Mouse (Mus musculus): ENCODE measurements at regions not wholly inside any gene's neighbourhood (a gene's known extent, or its start where the extent isn't known, plus 50 kb on each side); places are given as distances from the start of the nearest gene placed in this dataset.

DNA sequence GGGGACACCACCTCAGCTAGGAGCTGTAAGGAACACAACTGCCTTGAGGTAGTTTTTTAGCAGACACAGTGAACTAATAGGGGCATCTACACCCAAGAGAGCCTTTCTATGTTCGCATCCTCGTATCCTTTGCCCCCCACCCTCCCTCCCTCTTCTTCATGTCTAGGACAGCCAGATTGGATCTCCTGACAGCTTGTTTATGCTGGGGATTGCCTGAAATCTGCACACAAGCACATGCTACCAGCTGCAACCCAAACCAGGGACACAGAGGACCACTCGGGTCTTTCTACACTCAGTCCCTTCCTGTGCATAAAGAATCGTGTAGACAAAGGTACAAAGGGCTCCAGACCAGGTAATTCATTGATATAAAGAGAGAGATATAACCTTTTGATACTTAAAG, 159.3 kb downstream of the Gipc2 start:
- H3K9me3 ChIP-seq (ENCODE audit: control insufficient read depth, low read length) = no peaks in the 10 kb centered on the region
- no peak overlapping the region for H3K27ac ChIP-seq (ENCODE audit: low read depth, low read length)
- no peaks in the 10 kb centered on the region for H3K27me3 ChIP-seq (ENCODE audit: control insufficient read depth, insufficient read depth, low read length)
- no peaks in the 10 kb centered on the region for H3K36me3 ChIP-seq (ENCODE audit: control insufficient read depth, insufficient read depth, low read length)
- H3K4me1 ChIP-seq (replicated peaks; ENCODE audit: control insufficient read depth, insufficient read depth, low read length) = no peaks in the 10 kb centered on the region
- no peak for DNase-seq (ENCODE audit: low spot score)
- 85% methylated on average over 4 of the region's 4 CpGs for WGBS
- no peak overlapping the region for H3K4me2 ChIP-seq (ENCODE audit: low read depth, low read length, severe bottlenecking)
- no peak overlapping the region for H3K4me3 ChIP-seq (ENCODE audit: low read depth, low read length)
- no peak overlapping the region for H3K9ac ChIP-seq (ENCODE audit: low read length)
- no peak for ATAC-seq (replicated peaks; ENCODE audit: low FRiP score)

DNA sequence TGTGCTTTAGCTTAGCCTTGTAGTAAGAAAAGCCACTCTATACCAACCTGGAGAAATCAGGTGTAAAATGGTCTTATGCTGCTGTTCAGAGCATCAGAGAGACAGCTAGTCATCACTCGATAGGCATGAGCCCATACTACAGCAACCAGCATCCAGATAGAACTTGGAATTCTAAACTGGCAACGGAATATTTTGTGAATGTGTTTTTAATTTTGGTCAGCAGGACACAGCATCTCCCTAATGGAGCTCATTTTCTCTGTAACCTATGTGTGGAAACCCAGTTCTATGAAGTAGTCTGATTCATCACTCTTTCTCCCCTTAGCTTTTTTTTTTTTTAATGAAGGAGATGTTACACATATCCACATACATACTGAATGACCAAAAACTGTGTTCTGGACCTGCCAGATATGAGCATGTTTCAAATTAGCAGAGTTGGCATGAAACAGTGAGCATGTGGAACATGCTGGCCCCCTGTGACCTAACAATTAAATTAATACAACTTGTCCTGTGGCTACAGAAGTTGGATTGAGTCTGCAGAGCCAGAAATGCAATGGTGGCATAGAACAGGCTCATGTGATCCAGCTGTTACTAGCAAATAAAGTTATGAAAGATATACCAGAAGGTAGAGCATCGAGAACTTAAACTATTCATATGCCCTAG, 160.5 kb downstream of the Gipc2 start:
- 82% methylated on average over 3 of the region's 3 CpGs for WGBS
- no peaks in the 10 kb centered on the region for H3K27me3 ChIP-seq (ENCODE audit: control insufficient read depth, insufficient read depth, low read length)

DNA sequence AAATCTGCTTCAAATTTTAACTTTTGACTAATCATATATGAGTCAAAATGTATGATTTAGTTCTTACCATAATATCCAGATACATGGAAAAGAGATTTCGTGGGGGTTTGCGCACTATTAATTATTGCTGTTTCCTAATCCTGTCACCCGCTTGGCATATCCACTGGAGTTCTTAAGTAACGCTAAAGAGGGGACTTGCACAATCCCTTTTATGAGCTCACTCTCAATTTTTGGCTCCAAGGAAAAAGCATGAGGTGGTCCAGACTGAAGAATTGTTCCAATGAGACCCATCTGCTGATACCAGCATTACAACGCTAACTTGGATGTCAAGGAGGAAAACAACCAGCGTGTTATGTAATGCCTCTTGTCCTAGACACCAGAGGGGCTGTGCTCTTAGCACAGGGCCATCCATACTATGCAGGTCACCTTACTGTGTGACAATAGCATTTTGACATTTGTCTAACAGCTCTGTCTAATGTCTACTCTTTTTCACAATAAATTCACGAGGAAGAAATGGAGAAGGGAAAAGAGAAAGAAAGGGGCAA, 161.5 kb downstream of the Gipc2 start:
- Histone ChIP-seq H3K36me3 (ENCODE audit: control insufficient read depth, insufficient read depth, low read length) (no peaks in the 10 kb centered on the region), H3K9me3 (ENCODE audit: control insufficient read depth, low read length) (no peaks in the 10 kb centered on the region), H3K9ac (ENCODE audit: low read length) (no peak overlapping the region), H3K27me3 (ENCODE audit: control insufficient read depth, insufficient read depth, low read length) (no peaks in the 10 kb centered on the region), H3K4me1 (replicated peaks; ENCODE audit: control insufficient read depth, insufficient read depth, low read length) (no peaks in the 10 kb centered on the region), H3K4me2 (ENCODE audit: low read depth, low read length, severe bottlenecking) (no peak overlapping the region), H3K4me3 (ENCODE audit: low read depth, low read length) (no peak overlapping the region), H3K27ac (ENCODE audit: low read depth, low read length) (no peak overlapping the region)
- no peak for ATAC-seq (replicated peaks; ENCODE audit: low FRiP score)
- WGBS = 85% methylated on average over 7 of the region's 7 CpGs
- no peak for DNase-seq (ENCODE audit: low spot score)

More for the DNA sequence above, 160.5 kb downstream of the Gipc2 start:
- Histone ChIP-seq H3K4me2 (ENCODE audit: low read depth, low read length, severe bottlenecking) (no peak overlapping the region), H3K4me1 (replicated peaks; ENCODE audit: control insufficient read depth, insufficient read depth, low read length) (no peaks in the 10 kb centered on the region), H3K36me3 (ENCODE audit: control insufficient read depth, insufficient read depth, low read length) (no peaks in the 10 kb centered on the region), H3K9me3 (ENCODE audit: control insufficient read depth, low read length) (no peaks in the 10 kb centered on the region), H3K4me3 (ENCODE audit: low read depth, low read length) (no peak overlapping the region), H3K27ac (ENCODE audit: low read depth, low read length) (no peak overlapping the region), H3K9ac (ENCODE audit: low read length) (no peak overlapping the region)
- DNase-seq (ENCODE audit: low spot score) (no peak), ATAC-seq (replicated peaks; ENCODE audit: low FRiP score) (no peak)

DNA sequence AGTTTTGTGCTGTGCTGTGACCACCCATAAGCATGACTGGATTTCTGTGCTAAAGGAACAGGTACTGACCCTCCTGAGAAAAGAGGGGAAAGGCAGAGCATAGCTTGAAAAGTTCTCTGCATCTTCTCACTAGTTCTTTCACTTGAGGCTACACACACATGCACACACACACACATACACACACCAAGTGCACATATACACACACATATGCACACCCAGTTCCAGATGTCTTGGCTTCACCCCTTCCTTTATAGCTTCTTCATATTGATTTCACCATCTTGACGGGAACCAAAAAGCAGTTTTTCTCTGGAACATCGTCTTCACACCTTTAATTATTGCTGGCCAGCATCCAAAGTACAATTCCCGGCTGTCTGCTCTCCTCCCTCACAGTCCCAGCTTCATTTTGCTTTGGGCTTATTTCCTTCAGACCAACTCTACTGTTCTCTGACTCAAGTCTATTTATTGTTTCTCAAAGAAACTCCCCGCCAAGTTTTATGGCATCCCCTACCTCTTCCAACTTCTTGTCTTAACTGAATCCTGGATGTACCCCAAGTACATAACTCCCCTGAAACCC, 160.2 kb upstream of the Ptgfr start:
- no peak overlapping the region for H3K4me2 ChIP-seq (ENCODE audit: low read depth, low read length, severe bottlenecking)
- H3K4me3 ChIP-seq (ENCODE audit: low read depth, low read length) = no peak overlapping the region
- no peak overlapping the region for H3K27ac ChIP-seq (ENCODE audit: low read depth, low read length)
- DNase-seq (ENCODE audit: low spot score) (no peak), ATAC-seq (replicated peaks; ENCODE audit: low FRiP score) (no peak)
- H3K9me3 ChIP-seq (ENCODE audit: control insufficient read depth, low read length) = no peaks in the 10 kb centered on the region
- H3K36me3 ChIP-seq (ENCODE audit: control insufficient read depth, insufficient read depth, low read length) = no peaks in the 10 kb centered on the region
- H3K9ac ChIP-seq (ENCODE audit: low read length) = no peak overlapping the region
- H3K4me1 ChIP-seq (replicated peaks; ENCODE audit: control insufficient read depth, insufficient read depth, low read length) = no peaks in the 10 kb centered on the region
- WGBS = 87% methylated on average over 4 of the region's 4 CpGs
- no peaks in the 10 kb centered on the region for H3K27me3 ChIP-seq (ENCODE audit: control insufficient read depth, insufficient read depth, low read length)

DNA sequence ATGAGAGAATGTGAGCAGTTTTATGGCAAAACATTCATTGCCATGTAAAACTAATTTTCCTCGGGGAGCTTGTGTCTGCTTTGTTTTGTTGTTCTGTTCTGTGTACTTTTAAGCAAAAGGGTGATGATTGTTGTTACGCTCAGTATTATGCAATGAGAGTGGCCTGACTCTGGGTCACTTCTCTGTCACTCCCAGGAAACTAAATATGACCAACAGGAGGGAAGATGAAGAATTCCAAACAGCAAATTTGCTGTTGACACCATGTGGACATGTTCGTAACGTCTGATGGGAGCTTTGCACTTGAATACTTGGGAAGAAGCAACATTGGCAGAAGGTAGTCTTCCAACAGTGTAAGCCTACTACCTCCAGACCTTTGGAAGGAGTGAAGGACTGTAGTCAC, 159.7 kb upstream of the Ptgfr start:
- ATAC-seq (replicated peaks; ENCODE audit: low FRiP score) (no peak), DNase-seq (ENCODE audit: low spot score) (no peak)
- no peaks in the 10 kb centered on the region for H3K9me3 ChIP-seq (ENCODE audit: control insufficient read depth, low read length)
- no peak overlapping the region for H3K9ac ChIP-seq (ENCODE audit: low read length)
- H3K27ac ChIP-seq (ENCODE audit: low read depth, low read length) = no peak overlapping the region
- H3K4me3 ChIP-seq (ENCODE audit: low read depth, low read length) = no peak overlapping the region
- no peaks in the 10 kb centered on the region for H3K36me3 ChIP-seq (ENCODE audit: control insufficient read depth, insufficient read depth, low read length)
- no peaks in the 10 kb centered on the region for H3K4me1 ChIP-seq (replicated peaks; ENCODE audit: control insufficient read depth, insufficient read depth, low read length)
- no peaks in the 10 kb centered on the region for H3K27me3 ChIP-seq (ENCODE audit: control insufficient read depth, insufficient read depth, low read length)
- H3K4me2 ChIP-seq (ENCODE audit: low read depth, low read length, severe bottlenecking) = no peak overlapping the region
- WGBS = 84% methylated on average over 4 of the region's 4 CpGs

DNA sequence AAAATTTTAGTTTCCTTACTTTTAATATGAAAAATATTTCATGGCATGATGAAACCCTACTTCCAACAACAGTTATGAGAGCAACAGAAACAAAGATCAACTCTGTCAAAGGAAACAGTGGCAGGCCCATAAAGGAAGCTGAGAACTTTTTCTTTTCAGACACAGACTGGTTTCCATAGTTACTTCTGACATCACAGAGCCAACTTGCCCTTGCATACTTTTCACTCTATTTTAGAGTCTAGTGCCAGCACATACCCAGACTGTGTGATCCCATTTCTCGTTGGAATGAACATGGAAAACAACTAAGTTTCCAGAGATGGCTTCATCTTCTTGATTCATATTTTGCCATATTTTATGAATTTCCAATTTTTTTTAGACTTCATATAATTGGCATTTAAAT, 150.8 kb upstream of the Ptgfr start:
- Histone ChIP-seq H3K36me3 (ENCODE audit: control insufficient read depth, insufficient read depth, low read length) (no peaks in the 10 kb centered on the region), H3K4me1 (replicated peaks; ENCODE audit: control insufficient read depth, insufficient read depth, low read length) (no peaks in the 10 kb centered on the region), H3K4me3 (ENCODE audit: low read depth, low read length) (no peak overlapping the region), H3K9ac (ENCODE audit: low read length) (no peak overlapping the region), H3K4me2 (ENCODE audit: low read depth, low read length, severe bottlenecking) (no peak overlapping the region), H3K27me3 (ENCODE audit: control insufficient read depth, insufficient read depth, low read length) (no peaks in the 10 kb centered on the region), H3K9me3 (ENCODE audit: control insufficient read depth, low read length) (no peaks in the 10 kb centered on the region), H3K27ac (ENCODE audit: low read depth, low read length) (no peak overlapping the region)
- WGBS = 79% methylated on average over 1 of the region's 1 CpGs
- ATAC-seq (replicated peaks; ENCODE audit: low FRiP score) (no peak), DNase-seq (ENCODE audit: low spot score) (no peak)

DNA sequence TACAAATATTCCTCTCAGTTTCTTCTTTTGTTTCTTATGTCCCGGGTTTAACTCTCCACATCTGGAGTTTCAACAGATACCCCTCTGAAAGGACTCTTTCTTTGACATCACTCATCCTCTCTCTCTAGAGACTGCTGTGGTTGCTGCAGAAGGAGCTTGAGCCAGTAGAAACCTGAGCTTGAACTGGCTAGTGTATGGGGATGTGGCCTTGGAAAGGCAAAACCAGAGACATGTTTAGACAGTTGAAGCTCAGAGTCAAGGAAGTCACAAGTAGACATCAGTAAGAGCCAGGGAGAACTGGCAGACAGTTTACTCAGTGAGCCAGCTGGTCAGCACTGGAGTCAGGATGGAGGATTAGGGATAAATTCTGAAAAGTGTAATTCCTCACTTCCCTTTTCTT, 140.7 kb upstream of the Ptgfr start:
- no peaks in the 10 kb centered on the region for H3K27me3 ChIP-seq (ENCODE audit: control insufficient read depth, insufficient read depth, low read length)
- H3K9me3 ChIP-seq (ENCODE audit: control insufficient read depth, low read length) = no peaks in the 10 kb centered on the region
- no peak overlapping the region for H3K9ac ChIP-seq (ENCODE audit: low read length)
- H3K4me1 ChIP-seq (replicated peaks; ENCODE audit: control insufficient read depth, insufficient read depth, low read length) = no peaks in the 10 kb centered on the region
- no peak for ATAC-seq (replicated peaks; ENCODE audit: low FRiP score)
- H3K27ac ChIP-seq (ENCODE audit: low read depth, low read length) = no peak overlapping the region
- H3K36me3 ChIP-seq (ENCODE audit: control insufficient read depth, insufficient read depth, low read length) = no peaks in the 10 kb centered on the region
- no peak overlapping the region for H3K4me2 ChIP-seq (ENCODE audit: low read depth, low read length, severe bottlenecking)
- no peak for DNase-seq (ENCODE audit: low spot score)
- 76% methylated on average over 1 of the region's 1 CpGs for WGBS
- no peak overlapping the region for H3K4me3 ChIP-seq (ENCODE audit: low read depth, low read length)

DNA sequence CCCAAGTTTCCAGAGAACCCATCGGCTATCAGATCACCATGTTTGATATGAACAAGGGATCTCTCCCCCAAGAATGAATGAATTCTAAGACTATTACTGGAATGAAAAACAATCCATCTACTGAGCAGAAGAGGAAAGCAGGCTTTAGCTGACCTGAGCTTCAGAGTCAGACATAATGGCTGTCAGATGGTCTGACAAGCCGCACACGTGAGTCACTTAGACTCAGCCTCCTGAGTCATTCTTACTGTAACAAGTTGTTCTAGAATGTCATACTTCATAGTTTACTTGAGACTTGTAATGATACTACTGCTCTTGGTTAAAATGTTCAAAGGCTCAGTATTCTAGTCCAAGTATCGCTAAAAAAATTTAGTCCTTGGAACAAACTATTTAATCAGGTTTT, 140.2 kb upstream of the Ptgfr start:
- no peaks in the 10 kb centered on the region for H3K27me3 ChIP-seq (ENCODE audit: control insufficient read depth, insufficient read depth, low read length)
- no peaks in the 10 kb centered on the region for H3K4me1 ChIP-seq (replicated peaks; ENCODE audit: control insufficient read depth, insufficient read depth, low read length)
- DNase-seq (ENCODE audit: low spot score) = no peak
- no peak overlapping the region for H3K4me2 ChIP-seq (ENCODE audit: low read depth, low read length, severe bottlenecking)
- no peaks in the 10 kb centered on the region for H3K9me3 ChIP-seq (ENCODE audit: control insufficient read depth, low read length)
- WGBS = 84% methylated on average over 4 of the region's 4 CpGs
- H3K9ac ChIP-seq (ENCODE audit: low read length) = no peak overlapping the region
- no peaks in the 10 kb centered on the region for H3K36me3 ChIP-seq (ENCODE audit: control insufficient read depth, insufficient read depth, low read length)
- no peak overlapping the region for H3K4me3 ChIP-seq (ENCODE audit: low read depth, low read length)
- ATAC-seq (replicated peaks; ENCODE audit: low FRiP score) = no peak
- H3K27ac ChIP-seq (ENCODE audit: low read depth, low read length) = no peak overlapping the region

DNA sequence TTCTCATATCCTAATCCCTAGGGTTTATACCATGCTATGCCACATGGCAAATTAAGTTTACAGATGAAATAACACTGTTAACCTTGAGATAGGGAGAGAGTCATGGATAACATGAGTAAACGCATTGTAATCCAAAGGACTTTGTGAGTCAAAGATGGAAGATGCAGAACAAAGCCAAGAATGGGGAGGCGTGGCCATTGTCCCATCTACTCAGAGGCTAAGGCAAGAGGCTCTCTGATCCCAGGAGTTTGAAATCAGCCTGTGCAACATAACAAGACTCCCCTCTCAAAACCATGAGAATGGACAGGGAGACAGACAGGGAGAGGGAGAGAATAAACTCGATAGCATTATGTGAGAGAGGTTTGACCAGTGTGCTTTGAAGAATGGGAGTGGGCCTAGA, 112.4 kb upstream of the Ptgfr start:
- ATAC-seq (replicated peaks; ENCODE audit: low FRiP score) (no peak), DNase-seq (ENCODE audit: low spot score) (no peak)
- Histone ChIP-seq H3K9me3 (ENCODE audit: control insufficient read depth, low read length) (no peaks in the 10 kb centered on the region), H3K27me3 (ENCODE audit: control insufficient read depth, insufficient read depth, low read length) (no peaks in the 10 kb centered on the region), H3K9ac (ENCODE audit: low read length) (no peak overlapping the region), H3K27ac (ENCODE audit: low read depth, low read length) (no peak overlapping the region), H3K4me2 (ENCODE audit: low read depth, low read length, severe bottlenecking) (no peak overlapping the region), H3K4me3 (ENCODE audit: low read depth, low read length) (no peak overlapping the region), H3K4me1 (replicated peaks; ENCODE audit: control insufficient read depth, insufficient read depth, low read length) (no peaks in the 10 kb centered on the region), H3K36me3 (ENCODE audit: control insufficient read depth, insufficient read depth, low read length) (no peaks in the 10 kb centered on the region)
- 83% methylated on average over 3 of the region's 3 CpGs for WGBS

Measured in forebrain, embryonic 11.5 days (tissue).